Mouse (Mus musculus) 3T3-L1 (cell line): ENCODE measurements at regions not wholly inside any gene's neighbourhood (a gene's known extent, or its start where the extent isn't known, plus 50 kb on each side); places are given as distances from the start of the nearest gene placed in this dataset.
"Not testable (repeated sequence)": the region's sequence is repeated elsewhere in the genome, so short reads cannot be mapped to it uniquely, and the experiment has no call there.

Experiments
- DNase-seq: peaks from one replicate; pipeline ENCODE4 v3.0.0-alpha.2; 2015; ENCODE audit warnings: low read depth, low spot score

GRCm38 (mm10) chr15:38129330-38129729 lies 704.0 kb downstream of the 4930447A16Rik start:
- DNase-seq: peak; percentile 36

- no peak for DNase-seq
Measured at GRCm38 (mm10) chr15:38129861-38130631, 704.7 kb downstream of the 4930447A16Rik start.

GRCm38 (mm10) chr15:38130632-38131028 lies 705.3 kb downstream of the 4930447A16Rik start:
- no peak for DNase-seq

- DNase-seq: no peak
Measured at GRCm38 (mm10) chr15:38139639-38140038, 714.3 kb downstream of the 4930447A16Rik start.

- DNase-seq: no peak
Measured at GRCm38 (mm10) chr15:38143495-38143894, 718.1 kb downstream of the 4930447A16Rik start.

- no peak for DNase-seq
Measured at GRCm38 (mm10) chr15:38151654-38152053, 726.3 kb downstream of the 4930447A16Rik start.

GRCm38 (mm10) chr15:38153821-38154220 lies 728.5 kb downstream of the 4930447A16Rik start:
- DNase-seq: not testable (repeated sequence)

- DNase-seq: no peak
Measured at GRCm38 (mm10) chr15:38159161-38159560, 733.8 kb downstream of the 4930447A16Rik start.

GRCm38 (mm10) chr15:38163721-38164120 lies 738.4 kb downstream of the 4930447A16Rik start:
- no peak for DNase-seq

- no peak for DNase-seq
Measured at GRCm38 (mm10) chr15:38164848-38165247, 739.5 kb downstream of the 4930447A16Rik start.

GRCm38 (mm10) chr15:38165881-38166445 lies 740.6 kb downstream of the 4930447A16Rik start:
- DNase-seq: no peak

- no peak for DNase-seq
Measured at GRCm38 (mm10) chr15:38166476-38166875, 741.1 kb downstream of the 4930447A16Rik start.

GRCm38 (mm10) chr15:38167618-38168152 lies 742.3 kb downstream of the 4930447A16Rik start:
- no peak for DNase-seq

- DNase-seq: no peak
Measured at GRCm38 (mm10) chr15:38169191-38169590, 743.8 kb downstream of the 4930447A16Rik start.
